In genomic region chr3:39637924-39638323, GRCm38 (mm10) we compare ENCODE assay signal across 16 mouse cellular contexts.
DNase-seq lines count a peak whose midpoint lies in the region; ATAC-seq and TF ChIP-seq lines count a peak whose summit lies in the region.
"Had no signal": no experiment of that assay in that cellular context is flagged by ENCODE, and none has a peak within 500 bp of the region (broad histone marks: within the 10 kb centered on the region; RNA-seq: fewer than 3 reads in every experiment).

No protein-coding gene starts in this region.

- WGBS in kidney, embryonic 14.5 days: 37% methylated on average over 5 of the region's 5 CpGs
- WGBS in kidney, adult 2 months: 42% methylated on average over 5 of the region's 5 CpGs
- 44% methylated on average over 5 of the region's 5 CpGs for WGBS in lung, postnatal 0 days

- no peaks in the 10 kb centered on the region for H3K36me3 ChIP-seq in kidney, embryonic 14.5 days (ENCODE audit: control insufficient read depth, insufficient read depth, low read length)
- H3K36me3 ChIP-seq in kidney, adult 2 months (ENCODE audit: control insufficient read depth, insufficient read depth, low read length): no peaks in the 10 kb centered on the region
- H3K36me3 ChIP-seq in lung, postnatal 0 days (ENCODE audit: insufficient read depth, low read length): no peaks in the 10 kb centered on the region
- H3K36me3 ChIP-seq: heart, embryonic 10.5 days had no signal

- no peaks in the 10 kb centered on the region for H3K9me3 ChIP-seq in kidney, embryonic 14.5 days (ENCODE audit: control insufficient read depth, low read length)
- no peaks in the 10 kb centered on the region for H3K9me3 ChIP-seq in lung, postnatal 0 days (ENCODE audit: low read length)
- H3K9me3 ChIP-seq: heart, embryonic 10.5 days had no signal

- no peak overlapping the region for H3K9ac ChIP-seq in kidney, embryonic 14.5 days (ENCODE audit: low read depth, low read length)
- H3K9ac ChIP-seq in lung, postnatal 0 days (replicated peaks; ENCODE audit: low read depth): no peak overlapping the region

- TF ChIP-seq EP300 in lung, postnatal 0 days (IDR thresholded peaks at IDR 0.05): no peak

- DNase-seq in kidney, adult 2 months: no peak
- DNase-seq in lung, postnatal 0 days (ENCODE audit: low spot score): peak; percentile 49
- no peak for DNase-seq in lung, postnatal 25 days (ENCODE audit: low spot score)
- peak; percentile 1 for DNase-seq in embryo, embryonic 9.5 days (ENCODE audit: extremely low spot score)
- DNase-seq in lung, postnatal 4 days: peak; percentile 4 to 50
- no peak for DNase-seq in frontal cortex, postnatal 10 days (ENCODE audit: low spot score in 2 of 2)
- DNase-seq in heart, postnatal 4 days: no peak
- DNase-seq: cerebellum, adult 18-20 months; gastrocnemius, postnatal 36 days; kidney, postnatal 25 days; retina, postnatal 1 day; spleen, adult 18-20 months; thymus, postnatal 14 days had no signal

- H3K4me2 ChIP-seq in kidney, embryonic 14.5 days (replicated peaks; ENCODE audit: low read depth, low read length): no peak overlapping the region
- H3K4me2 ChIP-seq in lung, postnatal 0 days (replicated peaks; ENCODE audit: low read depth, low read length): no peak overlapping the region

- no peaks in the 10 kb centered on the region for H3K27me3 ChIP-seq in kidney, embryonic 14.5 days (ENCODE audit: control insufficient read depth, insufficient read depth, low read length)
- no peaks in the 10 kb centered on the region for H3K27me3 ChIP-seq in kidney, adult 2 months (replicated peaks; ENCODE audit: control insufficient read depth, insufficient read depth, low read length)
- H3K27me3 ChIP-seq in lung, postnatal 0 days (replicated peaks; ENCODE audit: insufficient read depth, low read length): no peaks in the 10 kb centered on the region

- no peak overlapping the region for H3K4me3 ChIP-seq in kidney, embryonic 14.5 days (ENCODE audit: low read length)
- H3K4me3 ChIP-seq in kidney, adult 2 months (ENCODE audit: insufficient read depth, low read depth, low read length): no peak overlapping the region
- no peak overlapping the region for H3K4me3 ChIP-seq in lung, postnatal 0 days (ENCODE audit: low read depth, low read length)
- H3K4me3 ChIP-seq: heart, embryonic 10.5 days had no signal

- peak; percentile 71 for ATAC-seq in kidney, embryonic 14.5 days (ENCODE audit: low FRiP score, low TSS enrichment)
- peak; percentile 65; the same call in 1 of the 2 replicates for ATAC-seq in lung, postnatal 0 days
- ATAC-seq: midbrain, embryonic 16.5 days had no signal

- TF ChIP-seq CTCF in kidney, adult 2 months (conservative IDR thresholded peaks at IDR 0.05; ENCODE audit: insufficient read depth, insufficient read length, low read depth, low read length): no peak
- no peak for TF ChIP-seq CTCF in lung, postnatal 0 days (IDR thresholded peaks at IDR 0.05)

- H3K27ac ChIP-seq in kidney, embryonic 14.5 days (ENCODE audit: low read depth, low read length): no peak overlapping the region
- H3K27ac ChIP-seq in kidney, adult 2 months (ENCODE audit: insufficient read depth, low read depth, low read length): no peak overlapping the region
- no peak overlapping the region for H3K27ac ChIP-seq in lung, postnatal 0 days (ENCODE audit: low read length)
- H3K27ac ChIP-seq: heart, embryonic 10.5 days had no signal

- no peaks in the 10 kb centered on the region for H3K4me1 ChIP-seq in kidney, embryonic 14.5 days (ENCODE audit: control insufficient read depth, insufficient read depth, low read length)
- H3K4me1 ChIP-seq in kidney, adult 2 months (ENCODE audit: control insufficient read depth, insufficient read depth, low read length): no peaks in the 10 kb centered on the region
- no peaks in the 10 kb centered on the region for H3K4me1 ChIP-seq in lung, postnatal 0 days (ENCODE audit: insufficient read depth, low read depth, low read length)
- H3K4me1 ChIP-seq: heart, embryonic 10.5 days had no signal

- no peak for TF ChIP-seq POLR2A in kidney, adult 2 months (IDR thresholded peaks at IDR 0.05; ENCODE audit: low read depth, low read length)

Comparison
In these comparisons a context has a peak if more than half of its experiments do, and no peak if none do; other contexts are left out.
1. DNase-seq: peak in lung, postnatal 0 days (single experiment), embryo, embryonic 9.5 days (single experiment) and lung, postnatal 4 days (2 of 2); none in kidney, adult 2 months (single experiment), lung, postnatal 25 days (single experiment), frontal cortex, postnatal 10 days (0 of 2) and heart, postnatal 4 days (single experiment).